Comparison of ENCODE assay signal across 21 mouse cellular contexts in genomic region chr6:92013620-92014019, GRCm38 (mm10). TPM values are rescaled to one million over a fixed set of nuclear protein-coding genes. Genes with fewer than 3 reads are reported as not detected.
A peak's percentile ranks its signal among the peaks of the same experiment; 100 is the strongest.
DNase-seq lines count a peak whose midpoint lies in the region; ATAC-seq and TF ChIP-seq lines count a peak whose summit lies in the region.
"Had no signal": no experiment of that assay in that cellular context is flagged by ENCODE, and none has a peak within 500 bp of the region (broad histone marks: within the 10 kb centered on the region; RNA-seq: fewer than 3 reads in every experiment).

No protein-coding gene starts in this region.

- no peaks in the 10 kb centered on the region for H3K27me3 ChIP-seq in limb, embryonic 14.5 days (ENCODE audit: control insufficient read depth, insufficient read depth, low read length)
- no peaks in the 10 kb centered on the region for H3K27me3 ChIP-seq in limb, embryonic 10.5 days (ENCODE audit: low read depth, poor library complexity, severe bottlenecking)
- no peaks in the 10 kb centered on the region for H3K27me3 ChIP-seq in embryonic facial prominence, embryonic 15.5 days
- H3K27me3 ChIP-seq: heart, embryonic 15.5 days had no signal

- H3K9ac ChIP-seq in limb, embryonic 14.5 days (ENCODE audit: low read depth, low read length, severe bottlenecking), result no peak overlapping the region
- no peak overlapping the region for H3K9ac ChIP-seq in embryonic facial prominence, embryonic 15.5 days
- H3K9ac ChIP-seq: forebrain, embryonic 12.5 days; heart, embryonic 15.5 days; hindbrain, embryonic 14.5 days had no signal

- intact Hi-C loops in gastrocnemius, postnatal 36 days (cut with DNase I), result no loop called here

- TF ChIP-seq CTCF in brain, embryonic 14.5 days (IDR thresholded peaks at IDR 0.05; ENCODE audit: borderline replicate concordance, extremely low read depth, insufficient read depth, insufficient read length), result no peak

- H3K4me2 ChIP-seq in limb, embryonic 14.5 days (replicated peaks; ENCODE audit: low read depth, low read length, severe bottlenecking), result no peak overlapping the region
- no peak overlapping the region for H3K4me2 ChIP-seq in embryonic facial prominence, embryonic 15.5 days (replicated peaks)
- H3K4me2 ChIP-seq: forebrain, embryonic 12.5 days; heart, embryonic 15.5 days; hindbrain, embryonic 14.5 days had no signal

- H3K27ac ChIP-seq in limb, embryonic 14.5 days (replicated peaks; ENCODE audit: low read depth, low read length), result no peak overlapping the region
- no peak overlapping the region for H3K27ac ChIP-seq in limb, embryonic 10.5 days
- H3K27ac ChIP-seq in embryonic facial prominence, embryonic 15.5 days (replicated peaks), result 0 out of 2 replicates have a peak overlapping the region, but pooled peaks have one; percentile 1
- H3K27ac ChIP-seq: forebrain, embryonic 12.5 days; heart, embryonic 15.5 days; hindbrain, embryonic 10.5 days; hindbrain, embryonic 14.5 days had no signal

- no peaks in the 10 kb centered on the region for H3K36me3 ChIP-seq in limb, embryonic 14.5 days (ENCODE audit: control insufficient read depth, insufficient read depth, low read length)
- H3K36me3 ChIP-seq in limb, embryonic 10.5 days, result no peaks in the 10 kb centered on the region
- no peaks in the 10 kb centered on the region for H3K36me3 ChIP-seq in embryonic facial prominence, embryonic 15.5 days
- H3K36me3 ChIP-seq: forebrain, embryonic 12.5 days; heart, embryonic 15.5 days; hindbrain, embryonic 10.5 days had no signal

- WGBS in limb, embryonic 14.5 days, result 58% methylated on average over 3 of the region's 3 CpGs
- WGBS in limb, embryonic 10.5 days, result 96% methylated on average over 3 of the region's 3 CpGs
- WGBS in embryonic facial prominence, embryonic 15.5 days, result 34% methylated on average over 3 of the region's 3 CpGs

- no peak for TF ChIP-seq POLR2A in limb, embryonic 14.5 days (IDR thresholded peaks at IDR 0.05; ENCODE audit: borderline replicate concordance, extremely low read depth, insufficient read depth, insufficient read length)
- TF ChIP-seq POLR2A in brain, embryonic 14.5 days (IDR thresholded peaks at IDR 0.05; ENCODE audit: borderline replicate concordance, extremely low read depth, insufficient read depth, insufficient read length, poor library complexity, severe bottlenecking), result no peak

- peaks cover 6% of the 10 kb centered on the region; the same call in 1 of the 2 replicates for H3K4me1 ChIP-seq in limb, embryonic 14.5 days (ENCODE audit: control insufficient read depth, insufficient read depth, low read length)
- peaks cover 18% of the 10 kb centered on the region for H3K4me1 ChIP-seq in limb, embryonic 10.5 days
- peaks cover 48% of the 10 kb centered on the region for H3K4me1 ChIP-seq in embryonic facial prominence, embryonic 15.5 days

- DNase-seq in gastrocnemius, adult 18-20 months (ENCODE audit: low spot score), result peak; percentile 15
- no peak for DNase-seq in gastrocnemius, postnatal 36 days
- DNase-seq in limb, embryonic 14.5 days (ENCODE audit: low spot score), result peak; percentile 9
- no peak for DNase-seq in limb, embryonic 10.5 days (ENCODE audit: low spot score)
- peak; percentile 47 for DNase-seq in brain, embryonic 14.5 days (ENCODE audit: low read depth)
- no peak for DNase-seq in ovary, postnatal 14 days (ENCODE audit: low spot score)
- DNase-seq: adrenal gland, adult 8-10 months; adrenal gland, postnatal 36 days; cerebellum, adult 18-20 months; cerebellum, adult 9-11 months; cerebellum, postnatal 36 days; gastrocnemius, postnatal 10 days; kidney, adult 2 months had no signal

- no peaks in the 10 kb centered on the region for H3K9me3 ChIP-seq in limb, embryonic 14.5 days (ENCODE audit: control insufficient read depth, low read length)
- H3K9me3 ChIP-seq in limb, embryonic 10.5 days (replicated peaks), result no peaks in the 10 kb centered on the region
- H3K9me3 ChIP-seq in embryonic facial prominence, embryonic 15.5 days (replicated peaks), result no peaks in the 10 kb centered on the region
- H3K9me3 ChIP-seq: forebrain, embryonic 12.5 days; heart, embryonic 15.5 days; hindbrain, embryonic 10.5 days had no signal

- no peak for ATAC-seq in limb, embryonic 14.5 days (ENCODE audit: low FRiP score, low read depth)
- peak; percentile 31; the same call in 1 of the 2 replicates for ATAC-seq in embryonic facial prominence, embryonic 15.5 days (ENCODE audit: insufficient number of reproducible peaks, low FRiP score, low TSS enrichment, low read depth)
- ATAC-seq: intestine, embryonic 16.5 days had no signal

- H3K4me3 ChIP-seq in limb, embryonic 14.5 days (replicated peaks; ENCODE audit: low read length), result no peak overlapping the region
- no peak overlapping the region for H3K4me3 ChIP-seq in limb, embryonic 10.5 days
- H3K4me3 ChIP-seq in embryonic facial prominence, embryonic 15.5 days (replicated peaks), result no peak overlapping the region
- H3K4me3 ChIP-seq: forebrain, embryonic 12.5 days; heart, embryonic 15.5 days; hindbrain, embryonic 10.5 days had no signal

RNA-seq across cellular contexts. Expression of gene Fgd5, which starts 34.9 kb away (rescaled TPM):
- 10 to 100 TPM in 1 of 2 experiments, 1 to 10 TPM in 1; 7.7 to 10.6 TPM for total RNA-seq in gastrocnemius, adult 18-20 months (2021)
- 10 to 100 TPM in 1 of 2 experiments, 1 to 10 TPM in 1; 6.8 to 10.3 TPM for total RNA-seq in gastrocnemius, postnatal 36 days (2021)
- 10.0 and 10.9 TPM in 2 replicates for polyA plus RNA-seq in limb, embryonic 14.5 days (2012; rRNA removed)
- polyA plus RNA-seq in limb, embryonic 14.5 days (2014; fragmentation: Nextera tagmentation; extraction: Ambion mirVana), result 8.1 and 8.5 TPM in 2 replicates
- 7.0 and 8.0 TPM in 2 replicates for polyA plus RNA-seq in limb, embryonic 10.5 days (2016; fragmentation: Nextera tagmentation; extraction: Ambion mirVana)
- 7.9 and 16.9 TPM in 2 replicates for polyA plus RNA-seq in brain, embryonic 14.5 days (2012; rRNA removed)
- polyA plus RNA-seq in embryonic facial prominence, embryonic 15.5 days (2015; fragmentation: Nextera tagmentation; extraction: Ambion mirVana), result 12.0 and 12.2 TPM in 2 replicates
- total RNA-seq: CH12.LX; granulocyte monocyte progenitor cell, adult 5-6 weeks had no signal

Comparison
In these comparisons a context has a peak if more than half of its experiments do, and no peak if none do; other contexts are left out.
1. DNase-seq: peak in gastrocnemius, adult 18-20 months (single experiment), limb, embryonic 14.5 days (single experiment) and brain, embryonic 14.5 days (single experiment); none in gastrocnemius, postnatal 36 days (0 of 2), limb, embryonic 10.5 days (single experiment) and ovary, postnatal 14 days (single experiment).